Mouse (Mus musculus) skeletal muscle tissue, adult 2 months (tissue): ENCODE data around the gene Scn8a.

ENCODE experiments used
- DNase-seq: peaks from one replicate; pipeline ENCODE4 v3.0.0-alpha.2; 2012; ENCODE audit warnings: low read depth, low spot score

Gene Scn8a

DNA sequence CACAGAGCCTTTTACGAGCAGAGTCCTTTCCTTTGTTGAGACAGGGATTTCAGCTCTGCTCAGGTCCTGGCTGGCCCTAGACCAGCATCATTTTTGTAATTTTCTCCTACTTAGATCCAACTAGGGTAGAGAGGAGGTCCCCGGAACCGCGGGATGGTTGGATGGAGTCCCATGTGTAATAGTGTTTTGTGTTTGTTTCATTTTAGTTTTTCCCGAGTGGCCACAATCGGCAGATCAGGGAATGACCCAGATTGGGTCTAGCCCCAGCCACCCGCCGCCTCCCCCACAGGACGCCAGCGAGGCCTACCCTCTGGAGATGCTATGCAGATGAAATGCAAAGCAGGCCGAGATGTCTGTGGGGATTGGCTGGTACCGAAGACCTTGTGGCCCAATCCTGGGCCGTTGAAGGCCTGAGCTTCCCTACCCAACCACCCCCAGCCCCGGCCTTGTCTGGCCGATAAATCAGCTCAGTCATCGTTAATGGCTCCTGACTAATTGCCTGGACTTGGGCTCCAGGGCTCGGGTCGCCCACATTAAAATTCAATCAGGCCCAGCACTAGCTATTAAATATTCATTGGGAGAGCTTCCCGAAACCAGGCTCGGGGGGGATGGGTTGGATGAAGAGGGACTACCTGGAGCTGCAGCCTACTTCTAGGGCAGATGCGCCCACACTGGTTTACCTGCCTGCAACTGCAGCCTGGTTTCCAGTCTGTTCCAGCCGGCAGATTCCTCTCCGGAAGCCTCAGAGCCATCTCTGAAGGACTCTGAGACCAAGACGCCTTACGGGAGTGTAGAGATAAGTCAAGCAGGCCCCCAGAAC lies 223.4 kb downstream of the Scn8a start:
- no peak for DNase-seq

DNA sequence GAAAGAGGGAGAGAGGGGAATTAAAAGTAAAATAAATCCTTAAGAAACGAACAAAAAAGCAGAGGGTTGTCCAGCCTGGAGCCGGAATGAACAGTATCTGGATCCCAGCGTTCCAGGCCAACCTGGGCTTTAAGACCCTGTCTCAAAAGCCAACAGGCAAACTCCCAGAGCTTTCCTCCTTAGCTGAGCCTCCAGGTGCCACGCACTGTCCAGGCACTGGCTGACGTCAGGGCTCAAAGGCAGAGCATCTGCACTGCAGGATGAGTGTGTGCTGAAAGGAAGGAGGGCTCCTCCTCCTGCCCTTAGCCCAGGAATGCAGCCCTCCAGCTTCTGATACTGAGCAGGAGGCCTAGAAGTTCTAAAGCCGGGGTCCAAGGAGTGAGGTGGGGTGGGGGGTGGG lies 224.3 kb downstream of the Scn8a start:
- no peak for DNase-seq

GRCm38 (mm10) chr15:101094979-101095378 lies 225.3 kb downstream of the Scn8a start:
- no peak for DNase-seq

- no peak for DNase-seq
These were observed 225.7 kb downstream of the Scn8a start for GRCm38 (mm10) chr15:101095392-101095791.
